Mouse (Mus musculus): ENCODE data around the gene Stpg2. TPM values are rescaled to one million over a fixed set of nuclear protein-coding genes. Genes with fewer than 3 reads are reported as not detected.
"Not testable (repeated sequence)": the region's sequence is repeated elsewhere in the genome, so short reads cannot be mapped to it uniquely, and the experiment has no call there.

The Stpg2 gene
- total RNA-seq (2021) = not detected
- long read RNA-seq, experiment 1 = 0 reads
- long read RNA-seq, experiment 2 = 0 reads

GRCm38 (mm10) chr3:139205444-139205998 is at the start of gene Stpg2:
Gene Stpg2 (plus strand): TSS chr3:139205694.
- DNase-seq = peak; percentile 89

- DNase-seq = no peak
Observed at GRCm38 (mm10) chr3:139162146-139162545, 43.3 kb upstream of the Stpg2 start.

- DNase-seq = no peak
Observed at GRCm38 (mm10) chr3:139162658-139163057, 42.8 kb upstream of the Stpg2 start.

DNA sequence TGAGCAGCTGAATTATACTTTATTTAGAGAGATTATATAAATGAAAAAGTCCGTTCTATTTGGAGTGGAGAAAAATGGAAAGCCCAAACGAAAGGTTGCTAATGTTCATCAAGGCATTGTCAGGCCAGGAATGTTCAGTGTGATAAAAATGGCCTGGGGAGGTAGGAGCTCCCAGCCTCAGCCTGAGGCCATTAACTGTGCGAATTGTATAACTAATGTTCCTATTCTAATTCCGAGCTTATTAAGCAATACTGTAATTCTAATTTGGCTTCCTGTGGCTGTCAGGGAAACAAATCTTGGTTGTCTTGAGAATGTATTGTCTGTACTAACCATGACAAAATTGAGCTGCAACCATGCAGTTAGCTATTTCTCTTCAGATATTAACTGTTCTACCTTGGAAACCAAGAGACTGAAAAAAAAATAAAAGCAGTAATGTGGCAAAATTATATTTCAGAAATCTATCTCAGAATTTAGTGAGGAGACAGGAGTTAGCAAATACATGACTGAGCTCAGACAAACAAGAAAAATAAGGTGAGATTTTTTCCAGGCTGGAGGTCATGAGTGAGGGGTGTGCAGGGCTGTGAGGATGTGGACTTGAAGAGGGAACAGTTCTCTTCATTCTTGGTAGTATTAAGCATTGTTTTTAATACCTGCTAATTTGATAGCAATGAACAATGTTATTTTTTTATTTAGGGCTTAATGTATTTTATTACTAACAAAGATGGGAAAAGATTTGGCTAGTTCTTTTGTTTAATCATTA is 36.8 kb upstream of the Stpg2 start:
- no peak for DNase-seq

DNA sequence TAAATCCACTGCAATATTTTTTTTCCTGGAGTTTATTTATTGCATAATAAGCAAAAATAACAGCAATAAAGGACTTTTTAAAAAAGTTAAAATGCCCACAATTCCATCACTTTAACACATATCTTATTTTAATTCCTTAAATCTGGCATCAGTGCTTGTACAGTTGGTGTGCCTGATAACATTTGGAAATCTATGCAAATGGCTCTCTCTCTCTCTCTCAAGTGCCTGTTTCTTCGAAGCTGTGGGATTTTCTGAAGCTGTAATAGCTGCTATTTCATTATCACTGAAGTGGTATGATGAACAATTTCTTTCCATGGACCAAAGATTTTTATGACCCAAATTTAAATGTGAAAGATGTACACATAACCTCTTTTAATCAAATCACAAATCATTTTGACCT is 35.8 kb upstream of the Stpg2 start:
- no peak for DNase-seq

DNA sequence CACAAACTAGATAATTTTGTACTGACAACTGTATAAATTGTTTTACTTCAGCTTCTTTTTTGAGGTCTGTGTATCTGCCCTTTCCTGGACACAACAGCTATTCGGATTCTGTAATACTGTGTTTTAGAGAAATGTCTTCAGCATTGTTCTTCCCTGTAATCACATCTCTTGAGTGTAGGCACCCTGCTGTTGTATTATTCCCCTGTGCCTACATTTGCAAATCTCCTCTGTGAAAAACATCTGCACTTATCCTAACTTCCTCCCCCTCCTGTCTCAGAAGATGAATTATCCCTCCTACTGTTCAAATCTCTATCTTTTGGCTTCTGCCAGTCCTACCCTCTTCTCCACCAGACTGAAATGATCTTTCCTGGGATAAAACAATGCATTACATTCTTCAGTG is 28.6 kb upstream of the Stpg2 start:
- DNase-seq = no peak

- no peak for DNase-seq
Observed at GRCm38 (mm10) chr3:139191541-139191940, 14.0 kb upstream of the Stpg2 start.

DNA sequence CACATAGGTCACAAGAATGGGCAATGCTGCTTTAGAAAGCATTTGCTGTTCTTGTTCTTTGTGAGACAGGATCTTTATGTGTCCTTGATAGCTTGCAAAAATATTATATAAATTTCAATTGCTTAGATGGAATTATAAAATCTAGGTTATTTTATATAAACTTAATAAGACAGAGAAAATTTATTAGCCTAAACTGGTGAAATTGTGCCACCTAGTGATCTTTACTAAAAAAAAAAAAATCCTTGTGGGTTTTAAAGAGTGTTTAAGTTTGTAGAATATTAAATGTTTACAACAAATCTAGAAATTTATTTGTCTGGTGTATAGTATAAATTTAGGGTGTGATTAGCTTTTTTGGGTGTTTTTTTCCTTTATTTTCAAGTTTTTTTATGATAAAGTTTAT is 11.6 kb upstream of the Stpg2 start:
- DNase-seq = no peak

DNA sequence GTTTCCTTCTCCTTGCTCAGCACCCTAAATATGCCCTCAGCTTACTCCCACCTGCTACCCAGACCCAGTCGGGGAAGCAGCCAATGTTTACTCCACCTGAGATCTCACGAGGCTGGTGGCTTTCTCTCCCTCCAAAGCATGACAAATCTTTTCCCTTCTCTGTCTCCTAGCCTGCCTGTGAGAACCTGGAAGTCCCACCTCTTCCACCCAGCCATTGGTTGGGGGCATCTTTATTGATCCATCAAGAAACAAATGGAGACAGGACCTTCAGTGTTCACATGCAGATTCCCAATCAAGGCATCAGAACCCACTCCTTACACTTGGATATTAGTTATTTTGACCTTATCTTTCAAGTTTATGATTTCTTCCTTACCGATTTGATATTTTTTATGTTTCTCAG is 7.1 kb upstream of the Stpg2 start:
- DNase-seq = no peak

DNA sequence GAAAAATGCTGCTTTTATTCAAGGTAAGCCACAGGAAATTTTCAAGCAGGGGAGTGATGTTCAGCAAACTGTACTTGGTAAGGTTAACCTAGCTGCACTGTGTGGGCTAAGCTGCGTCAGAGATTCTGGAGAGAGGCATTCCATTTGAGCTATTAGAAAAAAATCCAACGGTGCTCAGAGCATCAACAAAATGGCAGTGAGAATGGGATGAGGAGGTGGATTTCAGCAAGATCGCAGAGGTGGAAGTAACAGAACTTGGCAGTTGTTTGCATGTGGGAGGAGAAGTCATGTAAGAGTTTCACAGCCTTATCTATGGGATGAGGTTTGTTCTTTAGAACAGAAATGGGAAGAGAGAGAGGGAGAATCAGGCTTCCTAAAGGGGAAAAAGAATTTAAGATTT is 5.2 kb upstream of the Stpg2 start:
- no peak for DNase-seq

DNA sequence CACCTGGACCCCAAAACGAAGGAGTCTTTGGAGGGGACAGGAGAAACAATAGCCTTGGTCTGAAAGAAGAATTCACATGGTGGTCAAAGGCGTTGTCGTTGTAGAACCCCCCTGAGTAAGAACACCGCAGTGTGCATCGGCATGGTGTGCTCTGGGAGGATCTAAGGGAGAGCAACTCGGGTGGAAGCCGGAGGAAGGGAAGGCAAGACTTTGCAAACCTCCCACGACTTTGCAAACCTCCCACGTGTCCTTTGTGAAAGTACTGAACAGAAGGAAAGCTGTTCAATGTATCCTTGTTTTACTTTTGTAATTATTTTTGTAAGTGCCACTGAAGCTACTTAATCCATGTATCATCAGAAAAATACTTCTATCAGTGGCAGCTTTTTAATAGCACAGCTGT is 11.5 kb downstream of the Stpg2 start:
- DNase-seq = no peak

DNA sequence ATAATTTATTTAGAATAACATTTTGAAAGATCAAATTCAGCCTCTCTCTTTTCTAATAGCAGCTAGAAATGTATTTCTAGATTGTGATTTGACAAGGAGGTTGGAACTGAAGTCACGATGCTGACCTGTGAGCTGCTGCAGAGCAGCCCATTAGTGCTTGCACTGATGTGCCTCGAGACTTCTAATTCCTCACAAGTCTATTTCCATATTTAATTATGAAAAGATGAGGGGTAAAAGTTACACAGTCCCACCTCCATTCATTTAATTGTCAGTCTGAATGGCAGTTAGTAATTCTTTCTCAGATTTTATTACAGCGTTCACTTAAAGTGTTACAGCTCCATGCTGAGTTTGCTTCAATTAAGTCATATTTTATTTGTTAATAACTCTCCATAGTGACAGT is 19.6 kb downstream of the Stpg2 start:
- no peak for DNase-seq

GRCm38 (mm10) chr3:139226811-139227210 is 21.3 kb downstream of the Stpg2 start:
- DNase-seq = no peak

GRCm38 (mm10) chr3:139245219-139245618 is 39.7 kb downstream of the Stpg2 start:
- no peak for DNase-seq

DNA sequence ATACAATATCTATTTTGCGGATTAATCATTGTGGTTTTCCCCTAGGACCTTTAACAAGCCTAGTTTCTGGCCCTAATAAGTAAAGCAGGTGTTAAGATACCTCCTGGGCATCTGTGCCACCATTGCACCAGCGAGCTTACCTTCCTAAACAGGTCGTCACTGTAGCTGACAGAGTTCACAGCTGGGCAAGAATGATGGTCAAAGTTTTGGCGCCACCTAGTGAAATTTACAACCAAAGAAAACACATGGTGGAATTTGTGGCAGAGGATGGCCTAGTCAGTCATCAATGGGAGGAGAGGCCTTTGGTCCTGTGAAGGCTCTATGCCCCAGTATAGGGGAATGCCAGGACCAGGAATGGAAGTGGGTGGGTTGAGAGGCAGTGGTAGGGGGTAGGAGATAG is 41.0 kb downstream of the Stpg2 start:
- DNase-seq = peak in 1 of 2 experiments; percentile 2

GRCm38 (mm10) chr3:139262359-139262758 is 56.9 kb downstream of the Stpg2 start:
- DNase-seq = not testable (repeated sequence)

- no peak for DNase-seq
Observed at GRCm38 (mm10) chr3:139297909-139298308, 92.4 kb downstream of the Stpg2 start.

DNA sequence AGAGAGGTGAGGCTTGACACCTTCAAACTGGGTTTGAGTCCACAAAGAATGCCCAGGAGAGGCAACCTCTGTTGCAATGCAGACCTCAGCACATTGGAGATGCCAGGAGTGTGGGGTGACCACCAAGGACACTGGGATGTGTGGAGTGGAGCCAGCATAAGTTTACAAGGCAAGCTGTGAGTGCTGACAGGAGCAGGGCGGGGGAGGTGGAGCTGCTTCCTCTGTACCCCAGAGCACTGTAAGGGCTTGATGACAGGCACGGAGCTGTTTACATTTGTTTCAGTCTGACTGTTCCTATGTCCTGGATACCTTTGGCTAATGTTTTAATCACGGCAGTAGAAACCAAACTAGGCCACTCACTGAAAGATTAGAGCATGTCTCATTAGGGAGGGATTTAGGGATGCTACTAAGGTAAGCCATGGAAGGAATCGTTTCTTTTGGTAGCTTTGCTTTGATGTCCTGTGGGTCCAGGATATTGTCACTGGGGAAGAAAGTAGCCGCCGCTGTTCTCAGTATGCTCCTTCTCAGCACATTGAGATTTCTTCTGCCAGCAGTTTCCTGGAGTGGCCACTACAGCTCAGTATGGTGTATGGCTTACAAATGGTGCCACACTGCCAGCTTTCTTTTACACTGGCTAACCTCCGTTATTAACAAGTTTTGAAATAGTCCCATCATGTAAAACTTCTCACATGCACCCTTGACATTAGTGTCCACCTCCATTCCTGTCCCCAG is 102.8 kb downstream of the Stpg2 start:
- DNase-seq = no peak

DNA sequence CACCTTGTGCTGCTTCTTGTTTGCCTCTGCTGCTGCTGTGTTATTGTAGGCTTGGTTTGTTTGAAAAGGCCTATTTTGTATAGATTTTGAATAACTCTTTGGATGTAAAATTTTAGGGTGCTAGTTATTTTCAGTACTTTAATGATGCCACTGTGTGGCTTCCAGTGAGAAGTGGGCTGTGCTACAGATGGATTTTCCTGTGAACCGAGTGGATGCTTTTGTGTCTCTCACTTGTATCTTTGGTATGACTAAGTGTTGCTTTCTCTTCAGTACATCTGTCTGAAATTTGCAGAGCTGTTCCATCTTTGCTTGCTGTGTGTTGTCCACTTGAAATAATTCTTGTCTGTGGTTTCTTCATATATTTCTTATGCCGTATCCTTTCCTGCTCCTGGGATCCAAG is 106.2 kb downstream of the Stpg2 start:
- DNase-seq = no peak

GRCm38 (mm10) chr3:139380494-139380893 is 175.0 kb downstream of the Stpg2 start:
- no peak for DNase-seq

DNA sequence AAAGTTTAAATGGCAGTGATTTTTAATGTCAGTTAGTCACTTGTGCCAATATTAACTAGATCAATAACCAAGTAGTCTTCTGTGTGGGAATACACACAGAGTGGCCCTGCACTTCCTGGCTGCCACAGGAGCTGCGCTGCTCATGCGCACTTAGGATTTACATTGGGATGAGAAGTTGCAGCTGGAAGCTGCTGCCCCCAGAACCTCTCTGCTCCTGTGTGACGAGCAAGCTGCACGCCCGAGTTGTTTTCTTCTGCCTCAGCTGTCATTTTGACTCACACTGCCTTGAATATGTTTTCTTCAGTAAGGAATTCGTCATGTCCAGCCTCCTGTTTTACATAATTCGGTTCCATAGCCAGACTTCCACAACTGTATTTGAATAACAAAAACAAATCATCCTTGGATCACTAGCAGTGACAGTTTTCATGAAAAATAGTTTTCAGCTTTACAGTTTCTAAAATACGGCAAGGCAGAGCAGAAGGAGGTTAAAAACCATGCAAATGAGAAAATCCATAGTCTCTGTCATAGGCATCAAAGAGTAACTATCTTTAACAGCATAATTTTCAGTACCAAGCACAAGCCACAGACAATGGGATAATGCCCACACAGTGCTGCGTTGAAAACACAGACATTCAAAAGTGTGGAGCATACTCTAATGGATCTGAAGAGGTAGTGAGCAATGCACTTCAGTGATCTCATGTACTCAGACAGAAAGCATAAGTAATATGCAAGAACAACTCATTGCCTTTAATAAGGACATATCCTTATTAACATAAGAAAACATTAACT is 191.8 kb downstream of the Stpg2 start:
- no peak for DNase-seq

DNA sequence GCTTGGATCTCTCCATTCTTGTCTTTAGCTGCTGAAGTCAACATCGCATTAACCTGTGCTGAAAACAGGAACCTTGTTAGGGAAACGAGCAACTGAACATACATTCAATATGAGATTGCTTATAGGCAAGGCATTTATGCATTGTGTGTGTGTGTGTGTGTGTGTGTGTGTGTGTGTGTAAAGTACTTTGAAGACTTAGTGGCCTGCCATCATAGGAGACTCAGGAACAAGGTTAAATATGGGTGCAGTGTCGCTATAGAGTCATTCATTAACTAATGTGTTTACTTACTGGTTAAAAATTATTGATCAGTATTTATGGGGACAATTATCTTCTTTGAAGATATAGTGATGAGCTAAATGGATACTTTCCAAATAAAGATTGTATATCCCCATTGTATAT is 199.2 kb downstream of the Stpg2 start:
- no peak for DNase-seq

DNA sequence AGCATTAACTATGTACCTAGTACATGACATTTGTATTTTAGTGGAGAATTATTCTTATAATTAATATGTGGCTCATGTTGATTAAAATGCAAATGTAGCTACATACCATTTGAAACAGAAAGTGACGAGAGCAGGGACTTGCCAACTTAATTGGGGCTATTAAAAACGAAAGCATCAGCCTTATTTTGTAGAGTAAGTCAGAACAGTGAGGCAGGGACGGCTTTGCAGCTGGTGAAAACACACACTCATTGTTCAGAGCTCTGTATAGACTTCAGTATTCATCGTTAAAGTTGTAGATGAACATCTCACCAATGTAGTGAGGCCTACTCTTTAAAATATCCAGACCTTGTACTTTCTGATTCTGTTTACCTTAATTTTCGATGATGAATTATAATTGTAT is 213.6 kb downstream of the Stpg2 start:
- DNase-seq = no peak

Data from heart, adult 18-20 months (tissue).